Mouse (Mus musculus) heart, postnatal 10 days (tissue): Measurements from ENCODE around the gene Ndufc1. TPM values are rescaled to one million over a fixed set of nuclear protein-coding genes. Genes with fewer than 3 reads are reported as not detected.

Experiments
- total RNA-seq, 2 experiments: library from RNA; stranded (reverse); gene quantifications; 2 replicates each; pipeline ENCODE4 v1.2.3; 2021

Gene Ndufc1
- total RNA-seq, 2 experiments from 2014 or later = 1,294 to 1,362 TPM

Other genes with a start within 250 kb of the Ndufc1 start
- gene Noct, start 184.5 kb downstream of the Ndufc1 start, total RNA-seq = 10 to 100 TPM; 28.9 to 75.4 TPM
- 10 to 100 TPM; 79.8 to 85.1 TPM for gene Elf2, start 68.3 kb downstream of the Ndufc1 start, total RNA-seq
- gene Mgarp, start 12.2 kb downstream of the Ndufc1 start, total RNA-seq = under 1 TPM; 0.42 to 0.48 TPM
- gene Naa15, start 6.2 kb upstream of the Ndufc1 start, total RNA-seq = 10 to 100 TPM; 48.4 to 48.6 TPM
- 10 to 100 TPM in 1 of 2 experiments, 1 to 10 TPM in 1; 9.8 to 13.9 TPM for gene Rab33b, start 74.9 kb upstream of the Ndufc1 start, total RNA-seq
- gene Setd7, start 151.9 kb upstream of the Ndufc1 start, total RNA-seq = 10 to 100 TPM; 57.0 to 67.0 TPM